Mouse (Mus musculus) CH12.LX (cell line): ENCODE measurements around the gene Capn8.

Experiments used
- CHD1 ChIP-seq: IDR thresholded peaks from 2 replicates; pipeline ENCODE4 v1.6.1; 2012; ENCODE audit warnings: low read depth, low read length, improper control_type of control experiment, inconsistent platforms
- MAX ChIP-seq: IDR thresholded peaks from 2 replicates; pipeline ENCODE4 v1.6.1; 2011; ENCODE audit warnings: low read length, improper control_type of control experiment
- ZC3H11A ChIP-seq: IDR thresholded peaks from 2 replicates; pipeline ENCODE4 v1.6.1; 2012; ENCODE audit warnings: low read depth, mild to moderate bottlenecking, inconsistent platforms, low read length, improper control_type of control experiment

DNA sequence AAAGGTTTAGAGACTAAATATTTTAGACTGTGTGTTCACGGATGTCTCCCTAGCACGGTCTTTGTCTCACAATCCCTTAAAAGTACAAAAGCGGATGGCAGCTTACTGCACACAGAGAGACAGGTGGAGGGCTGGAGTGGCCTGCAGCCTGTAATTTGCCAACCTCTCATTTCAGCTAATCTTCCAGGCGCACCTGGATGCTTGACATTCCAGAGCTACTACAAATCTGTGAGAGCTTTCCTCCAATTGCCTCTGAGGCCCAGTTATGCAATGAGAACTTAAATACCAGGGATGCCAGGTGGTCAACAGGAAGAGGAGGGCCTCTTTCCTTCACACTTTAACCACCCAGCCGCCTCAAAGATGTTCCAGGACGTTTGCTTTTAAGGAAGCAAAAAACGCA lies 114.8 kb downstream of the Capn8 start:
- no peak for TF ChIP-seq ZC3H11A
- TF ChIP-seq MAX, result no peak
- no peak for TF ChIP-seq CHD1
